Mouse (Mus musculus): Measurements from ENCODE around the gene Myo19. TPM values are rescaled to one million over a fixed set of nuclear protein-coding genes. Genes with fewer than 3 reads are reported as not detected.

The Myo19 gene
- 10 to 100 TPM; 14.9 to 16.4 TPM for total RNA-seq (2023)

GRCm38 (mm10) chr11:84879772-84880464 is at the start of gene Myo19, which contains the start of gene Pigw:
Gene Myo19 (plus strand): TSS chr11:84880148.
Gene Pigw (minus strand): TSS chr11:84880285.

GRCm38 (mm10) chr11:84870337-84871043 is 9.5 kb upstream of the Myo19 start, which contains the start of gene Ggnbp2:
Gene Ggnbp2 (minus strand): TSS chr11:84870817.

GRCm38 (mm10) chr11:84916053-84916702 is 36.2 kb downstream of the Myo19 start, which contains the start of gene Znhit3:
Gene Znhit3 (minus strand): TSS chr11:84916366.

GRCm38 (mm10) chr11:84957591-84958270 is 77.8 kb downstream of the Myo19 start, which contains the start of gene Car4:
Gene Car4 (plus strand): TSS chr11:84957786.

Other genes with a start within 250 kb of the Myo19 start
- gene Mrm1, start 60.6 kb upstream of the Myo19 start, total RNA-seq (2023): 10 to 100 TPM; 19.0 to 40.0 TPM
- gene Dhrs11, start 51.2 kb upstream of the Myo19 start, total RNA-seq (2023): 10 to 100 TPM; 20.4 to 23.4 TPM
- 100 to 1,000 TPM; 149 to 192 TPM for gene Ggnbp2, start 9.3 kb upstream of the Myo19 start, total RNA-seq (2023)
- gene Pigw, start 137 bp downstream of the Myo19 start, total RNA-seq (2023): 1 to 10 TPM; 8.0 to 8.1 TPM
- 10 to 100 TPM; 41.9 to 43.3 TPM for gene Znhit3, start 36.2 kb downstream of the Myo19 start, total RNA-seq (2023)
- not detected for gene Car4, start 77.6 kb downstream of the Myo19 start, total RNA-seq (2023)

Measured in B cell, adult 67 days (primary cell).